Comparison of ENCODE assay signal across 10 mouse cellular contexts in genomic region chr17:86445420-86445720, GRCm38 (mm10). TPM values are rescaled to one million over a fixed set of nuclear protein-coding genes. Genes with fewer than 3 reads are reported as not detected.
DNase-seq lines count a peak whose midpoint lies in the region; ATAC-seq lines count a peak whose summit lies in the region.
"Had no signal": no experiment of that assay in that cellular context is flagged by ENCODE, and none has a peak within 500 bp of the region (broad histone marks: within the 10 kb centered on the region; RNA-seq: fewer than 3 reads in every experiment).

No protein-coding gene starts in this region.

- ATAC-seq in heart, embryonic 16.5 days (replicated peaks; ENCODE audit: extremely low read depth, insufficient read depth, low FRiP score), result no peak
- no peak for ATAC-seq in midbrain, embryonic 11.5 days (ENCODE audit: low FRiP score)
- no peak for ATAC-seq in embryonic facial prominence, embryonic 15.5 days (ENCODE audit: insufficient number of reproducible peaks, low FRiP score, low TSS enrichment, low read depth)
- ATAC-seq in stomach, embryonic 16.5 days (ENCODE audit: insufficient read depth, low FRiP score), result no peak

- no peak for DNase-seq in heart, adult 11 months
- no peak for DNase-seq in midbrain, embryonic 10.5 days (ENCODE audit: low spot score)
- DNase-seq in midbrain, embryonic 11.5 days (ENCODE audit: low spot score, missing footprints), result no peak
- DNase-seq in cerebellum, adult 9-11 months, result no peak
- no peak for DNase-seq in left cerebral cortex, postnatal 14 days (ENCODE audit: low spot score in 2 of 2)

- H3K4me2 ChIP-seq in heart, embryonic 16.5 days (ENCODE audit: low read depth, low read length), result peak overlapping the region; percentile 26; the same call in 1 of the 2 replicates
- H3K4me2 ChIP-seq in midbrain, embryonic 11.5 days, result no peak overlapping the region
- H3K4me2 ChIP-seq in embryonic facial prominence, embryonic 15.5 days (replicated peaks), result no peak overlapping the region
- H3K4me2 ChIP-seq in stomach, embryonic 16.5 days (ENCODE audit: low read depth, low read length), result no peak overlapping the region

- H3K36me3 ChIP-seq in heart, embryonic 16.5 days (ENCODE audit: control insufficient read depth, insufficient read depth), result no peaks in the 10 kb centered on the region
- no peaks in the 10 kb centered on the region for H3K36me3 ChIP-seq in midbrain, embryonic 10.5 days
- H3K36me3 ChIP-seq in midbrain, embryonic 11.5 days (ENCODE audit: control insufficient read depth, insufficient read depth, low read length), result no peaks in the 10 kb centered on the region
- H3K36me3 ChIP-seq in embryonic facial prominence, embryonic 15.5 days, result no peaks in the 10 kb centered on the region
- no peaks in the 10 kb centered on the region for H3K36me3 ChIP-seq in stomach, embryonic 16.5 days (ENCODE audit: control insufficient read depth, insufficient read depth, low read length)
- H3K36me3 ChIP-seq: midbrain, embryonic 15.5 days had no signal

- peak overlapping the region; percentile 61; the same call in 1 of the 2 replicates for H3K9ac ChIP-seq in heart, embryonic 16.5 days (ENCODE audit: low read length)
- no peak overlapping the region for H3K9ac ChIP-seq in midbrain, embryonic 11.5 days (ENCODE audit: low read length)
- H3K9ac ChIP-seq in embryonic facial prominence, embryonic 15.5 days, result no peak overlapping the region
- no peak overlapping the region; the same call in 1 of the 2 replicates for H3K9ac ChIP-seq in stomach, embryonic 16.5 days (ENCODE audit: low read length)
- H3K9ac ChIP-seq: midbrain, embryonic 15.5 days had no signal

- H3K27me3 ChIP-seq in heart, embryonic 16.5 days (ENCODE audit: control insufficient read depth, insufficient read depth, low read length), result no peaks in the 10 kb centered on the region
- H3K27me3 ChIP-seq in midbrain, embryonic 10.5 days (ENCODE audit: low read depth, poor library complexity, severe bottlenecking), result no peaks in the 10 kb centered on the region
- no peaks in the 10 kb centered on the region for H3K27me3 ChIP-seq in midbrain, embryonic 11.5 days (ENCODE audit: control insufficient read depth, insufficient read depth, low read length)
- H3K27me3 ChIP-seq in embryonic facial prominence, embryonic 15.5 days, result no peaks in the 10 kb centered on the region
- H3K27me3 ChIP-seq in stomach, embryonic 16.5 days (ENCODE audit: control insufficient read depth, insufficient read depth, low read length), result no peaks in the 10 kb centered on the region
- H3K27me3 ChIP-seq: midbrain, embryonic 15.5 days had no signal

- H3K9me3 ChIP-seq in heart, embryonic 16.5 days (replicated peaks; ENCODE audit: control insufficient read depth, low read length), result no peaks in the 10 kb centered on the region
- peaks cover 7% of the 10 kb centered on the region; the same call in 1 of the 2 replicates for H3K9me3 ChIP-seq in midbrain, embryonic 10.5 days (replicated peaks)
- no peaks in the 10 kb centered on the region; the same call in 1 of the 2 replicates for H3K9me3 ChIP-seq in midbrain, embryonic 11.5 days (ENCODE audit: control insufficient read depth, low read length)
- H3K9me3 ChIP-seq in embryonic facial prominence, embryonic 15.5 days (replicated peaks), result no peaks in the 10 kb centered on the region
- peaks cover 6% of the 10 kb centered on the region; the same call in 1 of the 2 replicates for H3K9me3 ChIP-seq in stomach, embryonic 16.5 days (replicated peaks; ENCODE audit: control insufficient read depth, low read length)
- H3K9me3 ChIP-seq: midbrain, embryonic 15.5 days had no signal

- WGBS in heart, embryonic 16.5 days, result 75% methylated on average over 3 of the region's 3 CpGs
- 87% methylated on average over 3 of the region's 3 CpGs for WGBS in midbrain, embryonic 10.5 days
- 85% methylated on average over 3 of the region's 3 CpGs for WGBS in midbrain, embryonic 11.5 days
- 22% methylated on average over 3 of the region's 3 CpGs for WGBS in embryonic facial prominence, embryonic 15.5 days
- WGBS in stomach, embryonic 16.5 days, result 76% methylated on average over 3 of the region's 3 CpGs

- H3K4me1 ChIP-seq in heart, embryonic 16.5 days (ENCODE audit: control insufficient read depth, insufficient read depth, low read length), result peaks cover 11% of the 10 kb centered on the region
- peaks cover 10% of the 10 kb centered on the region for H3K4me1 ChIP-seq in midbrain, embryonic 10.5 days
- peaks cover 5% of the 10 kb centered on the region; the same call in 1 of the 2 replicates for H3K4me1 ChIP-seq in midbrain, embryonic 11.5 days (ENCODE audit: control insufficient read depth, insufficient read depth, low read length)
- H3K4me1 ChIP-seq in embryonic facial prominence, embryonic 15.5 days, result peaks cover 19% of the 10 kb centered on the region
- H3K4me1 ChIP-seq in stomach, embryonic 16.5 days (ENCODE audit: control insufficient read depth, insufficient read depth, low read length), result peaks cover 9% of the 10 kb centered on the region

- intact Hi-C loops in left cerebral cortex, postnatal 14 days (cut with DNase I), result loop anchor here (1.0 kb wide), 1 partner anchor 283 kb away; no protein-coding TSS in a partner anchor

- H3K4me3 ChIP-seq in heart, embryonic 16.5 days (ENCODE audit: low read length), result no peak overlapping the region
- no peak overlapping the region for H3K4me3 ChIP-seq in midbrain, embryonic 10.5 days
- H3K4me3 ChIP-seq in midbrain, embryonic 11.5 days (ENCODE audit: low read depth, low read length), result no peak overlapping the region
- H3K4me3 ChIP-seq in embryonic facial prominence, embryonic 15.5 days (replicated peaks), result no peak overlapping the region
- no peak overlapping the region for H3K4me3 ChIP-seq in stomach, embryonic 16.5 days (replicated peaks; ENCODE audit: low read length)
- H3K4me3 ChIP-seq: midbrain, embryonic 15.5 days had no signal

- peak overlapping the region; percentile 45; the same call in 1 of the 2 replicates for H3K27ac ChIP-seq in heart, embryonic 16.5 days (ENCODE audit: low read length)
- H3K27ac ChIP-seq in midbrain, embryonic 10.5 days (replicated peaks), result 0 out of 2 replicates have a peak overlapping the region, but pooled peaks have one; percentile 19
- no peak overlapping the region for H3K27ac ChIP-seq in midbrain, embryonic 11.5 days (ENCODE audit: low read depth, low read length)
- peak overlapping the region; percentile 84 for H3K27ac ChIP-seq in embryonic facial prominence, embryonic 15.5 days (replicated peaks)
- H3K27ac ChIP-seq in stomach, embryonic 16.5 days (ENCODE audit: low read length), result peak overlapping the region; percentile 57
- H3K27ac ChIP-seq: midbrain, embryonic 15.5 days had no signal

RNA-seq across cellular contexts. Expression of gene Gm10309, which starts 59.7 kb away (rescaled TPM):
- 0.16 TPM in 2 replicates for polyA plus RNA-seq in heart, embryonic 16.5 days (2015; fragmentation: Nextera tagmentation; extraction: Ambion mirVana)
- 0.19 TPM in 1 of 2 replicates, not detected in the other for polyA plus RNA-seq in midbrain, embryonic 10.5 days (2016; fragmentation: Nextera tagmentation; extraction: Ambion mirVana)
- 0.12 TPM in 1 of 2 replicates, not detected in the other for polyA plus RNA-seq in midbrain, embryonic 11.5 days (2014; fragmentation: Nextera tagmentation; extraction: Ambion mirVana)
- 0.36 and 0.45 TPM in 2 replicates for polyA plus RNA-seq in embryonic facial prominence, embryonic 15.5 days (2015; fragmentation: Nextera tagmentation; extraction: Ambion mirVana)
- polyA plus RNA-seq in stomach, embryonic 16.5 days (2015; fragmentation: Nextera tagmentation; extraction: Ambion mirVana), result 0.19 and 0.34 TPM in 2 replicates
- not detected for total RNA-seq in left cerebral cortex, postnatal 14 days (2021)
- total RNA-seq: gastrocnemius, postnatal 36 days had no signal
